Mouse (Mus musculus): ENCODE results near the gene Zcchc4.

- TF ChIP-seq CTCF (IDR thresholded peaks at IDR 0.05; ENCODE audit: control insufficient read depth, insufficient read depth, low read length) (no peak), POLR2A (IDR thresholded peaks at IDR 0.05; ENCODE audit: borderline replicate concordance, control insufficient read depth, low read depth, low read length) (no peak; the same call in 1 of the 2 replicates)
These were observed 33.7 kb upstream of the Zcchc4 start, which contains the start of gene Pi4k2b for GRCm38 (mm10) chr5:52741391-52742111.
